Mouse (Mus musculus): ENCODE results near the gene Slc5a11. TPM values are rescaled to one million over a fixed set of nuclear protein-coding genes. Genes with fewer than 3 reads are reported as not detected.

Slc5a11 gene
- total RNA-seq, 4 experiments from 2014 or later: 0.46 to 1.1 (median 0.63) TPM

DNA sequence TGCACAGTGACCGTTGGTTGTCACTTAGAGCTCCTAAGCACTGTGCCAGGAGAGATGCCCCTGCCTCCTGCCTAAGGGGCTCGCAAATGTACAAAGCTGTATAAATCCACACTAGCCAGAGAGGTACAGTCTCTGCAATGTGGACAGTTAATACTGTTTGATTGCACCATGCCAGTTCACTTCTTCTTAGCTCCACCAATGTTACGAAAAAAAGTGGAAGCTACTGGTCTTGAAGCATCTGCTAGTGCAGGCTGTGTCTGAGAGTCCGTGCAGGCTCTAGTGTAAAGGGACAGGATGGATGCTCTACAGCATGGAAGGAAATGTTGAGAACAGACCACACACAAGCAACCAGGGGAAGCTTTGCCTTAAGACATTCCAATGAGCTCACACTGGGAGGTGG, 62.0 kb downstream of the Slc5a11 start:
- DNase-seq (ENCODE audit: low spot score in 2 of 2): no peak

DNA sequence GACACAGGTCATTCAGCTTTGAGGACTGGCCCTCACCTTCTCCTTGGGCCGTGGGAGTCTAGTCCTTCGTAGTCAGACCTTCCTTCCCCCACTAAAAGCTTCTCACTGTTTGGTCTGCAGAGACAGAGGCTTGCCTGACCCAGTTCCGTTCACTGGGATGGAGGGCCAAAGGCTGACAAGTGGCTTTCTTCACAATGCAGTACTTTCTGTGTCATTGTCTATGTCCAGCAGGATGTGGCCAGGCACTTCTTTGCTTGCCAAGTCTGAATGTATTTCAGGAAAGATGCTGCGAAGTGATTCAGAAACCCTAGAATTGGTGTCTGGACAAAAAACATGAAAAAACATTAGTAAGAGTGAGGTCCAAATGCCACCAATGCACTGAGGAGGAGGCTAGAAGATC, 65.2 kb downstream of the Slc5a11 start:
- no peak for DNase-seq (ENCODE audit: low spot score in 2 of 2)

DNA sequence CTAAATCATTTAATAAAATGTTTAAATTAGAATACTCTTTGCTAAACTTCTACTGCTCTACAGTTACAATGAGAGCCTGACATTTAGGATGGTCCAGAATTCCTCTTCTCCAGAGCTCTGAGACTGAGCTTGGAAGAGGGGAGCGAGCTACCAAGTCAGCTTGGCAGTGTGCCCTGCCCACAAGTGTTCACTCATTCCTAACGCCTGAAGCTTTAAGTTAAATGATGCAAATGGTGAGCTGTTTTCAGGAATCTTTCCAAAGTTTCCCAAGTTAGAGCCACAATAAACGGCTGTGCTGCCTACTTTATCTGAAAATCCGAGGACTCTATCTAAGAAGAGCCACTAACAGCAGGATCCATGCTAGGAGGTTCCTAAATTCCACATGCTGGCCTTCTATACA, 69.2 kb downstream of the Slc5a11 start:
- peak in 1 of 2 experiments; percentile 24 for DNase-seq (ENCODE audit: low spot score in 2 of 2)

DNA sequence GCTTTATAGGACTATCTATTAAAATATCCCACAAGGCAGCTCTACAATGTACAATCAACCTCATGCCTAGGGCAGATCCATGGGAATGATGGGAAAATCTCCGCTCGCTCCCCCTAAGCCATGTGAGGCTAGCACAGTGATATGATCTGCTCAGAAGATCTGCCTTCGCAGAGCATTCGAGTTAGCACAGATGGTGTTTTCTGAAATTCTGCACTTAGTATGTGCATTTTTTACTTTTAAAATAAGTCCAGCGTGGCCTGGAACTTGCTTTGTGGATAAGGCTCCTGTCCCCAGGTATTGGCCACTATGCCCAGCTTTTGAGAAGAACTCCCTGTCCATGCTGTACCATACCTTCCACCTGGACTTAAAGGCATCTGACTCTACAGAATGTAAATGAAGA, 71.3 kb downstream of the Slc5a11 start:
- no peak for DNase-seq (ENCODE audit: low spot score in 2 of 2)

DNA sequence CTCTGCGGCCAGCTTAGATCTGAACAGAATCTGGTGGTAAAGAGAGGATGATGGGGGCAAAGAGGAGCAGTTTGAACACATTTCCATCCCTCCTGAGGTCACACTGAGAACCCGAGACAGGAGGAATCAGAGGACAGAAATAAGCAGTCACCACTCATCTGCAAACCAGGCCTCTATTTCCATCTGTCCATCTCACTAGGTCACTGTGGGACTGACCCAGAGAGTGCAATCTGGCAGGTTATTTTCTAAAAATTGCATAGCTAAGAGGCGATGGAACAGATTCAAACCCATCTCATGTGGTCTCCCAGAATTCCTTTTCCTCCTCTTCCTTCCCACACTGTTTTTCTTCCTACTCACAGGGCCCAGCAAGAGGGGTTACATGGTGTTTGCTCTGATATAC, 73.3 kb downstream of the Slc5a11 start:
- no peak for DNase-seq (ENCODE audit: low spot score in 2 of 2)

DNA sequence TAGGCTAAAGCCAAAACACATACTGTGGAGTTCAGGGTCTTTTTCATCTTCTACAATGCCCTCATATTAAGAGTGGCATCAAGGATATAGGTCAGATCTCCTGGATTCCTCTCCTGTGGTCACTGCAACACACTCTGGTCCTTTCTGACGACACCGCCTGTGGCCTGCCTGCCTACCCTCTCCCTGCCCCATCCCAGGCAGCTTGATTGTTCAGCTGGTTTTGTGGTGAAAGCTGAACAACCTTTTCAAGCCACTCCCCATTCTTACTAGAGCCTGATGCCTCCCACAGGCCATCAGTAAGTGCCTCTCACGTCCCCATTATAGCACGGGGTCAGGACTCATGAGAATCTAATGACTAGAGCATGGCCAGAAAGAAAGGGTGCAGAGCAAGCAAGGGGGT, 74.6 kb downstream of the Slc5a11 start:
- no peak for DNase-seq (ENCODE audit: low spot score in 2 of 2)

DNA sequence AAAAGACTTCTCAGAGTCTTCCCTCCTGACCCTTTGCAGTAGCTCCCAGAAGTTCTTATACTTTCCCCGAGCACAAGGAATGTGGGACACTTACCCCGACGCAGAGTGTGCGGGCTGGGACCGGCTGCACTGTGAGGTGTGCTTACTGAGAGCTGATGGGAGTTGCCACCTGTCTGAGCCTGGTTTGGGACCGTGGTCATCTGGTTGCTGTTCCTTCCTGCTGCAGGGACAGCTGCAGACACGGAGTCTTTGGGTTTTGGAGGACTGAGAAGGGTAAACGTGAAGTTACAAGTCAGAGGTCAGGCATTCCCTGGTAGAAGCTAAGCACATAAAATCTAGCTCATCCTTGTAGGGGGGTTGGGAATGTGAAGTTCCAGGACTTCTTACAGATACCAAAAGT, 77.4 kb downstream of the Slc5a11 start:
- DNase-seq (ENCODE audit: low spot score in 2 of 2): no peak

DNA sequence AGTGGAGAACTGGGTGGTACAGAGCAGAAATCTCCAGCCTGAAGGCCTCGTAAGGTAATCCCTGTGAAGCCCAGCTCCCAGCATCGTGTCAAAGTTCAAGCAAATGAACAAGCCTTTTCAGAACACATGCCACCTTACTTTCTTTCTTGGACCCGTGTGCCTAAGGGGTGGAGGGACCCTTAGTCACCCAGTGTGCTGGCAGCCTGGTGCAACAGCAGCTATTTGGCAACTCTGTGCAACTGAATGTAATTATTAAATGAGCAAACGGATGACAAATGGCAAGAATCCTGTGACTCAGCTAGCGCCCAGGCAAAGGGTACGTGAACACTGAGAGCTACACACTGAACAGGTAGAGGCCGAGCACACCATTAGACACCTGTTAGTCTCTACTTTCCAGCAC, 79.3 kb downstream of the Slc5a11 start:
- no peak for DNase-seq (ENCODE audit: low spot score in 2 of 2)

DNA sequence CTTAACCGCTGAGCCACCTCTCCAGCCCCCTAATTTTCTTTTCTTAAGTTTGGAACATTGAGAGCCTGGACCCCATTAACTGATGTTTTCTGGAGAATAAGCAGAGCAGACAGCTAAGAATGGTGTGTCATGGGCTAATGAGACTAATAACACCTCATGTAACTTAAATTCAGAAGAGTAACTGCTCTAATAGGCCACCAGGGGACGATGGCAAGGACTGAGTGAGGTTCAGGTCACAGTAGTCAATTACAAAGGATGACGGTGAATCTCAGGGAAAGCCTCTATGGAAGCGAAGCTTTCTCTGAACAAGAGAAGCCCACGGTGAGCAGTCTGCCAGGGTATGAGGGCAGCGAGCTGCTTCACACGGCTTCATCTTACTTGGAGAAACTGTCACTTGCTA, 80.8 kb downstream of the Slc5a11 start:
- DNase-seq (ENCODE audit: low spot score in 2 of 2): no peak

DNA sequence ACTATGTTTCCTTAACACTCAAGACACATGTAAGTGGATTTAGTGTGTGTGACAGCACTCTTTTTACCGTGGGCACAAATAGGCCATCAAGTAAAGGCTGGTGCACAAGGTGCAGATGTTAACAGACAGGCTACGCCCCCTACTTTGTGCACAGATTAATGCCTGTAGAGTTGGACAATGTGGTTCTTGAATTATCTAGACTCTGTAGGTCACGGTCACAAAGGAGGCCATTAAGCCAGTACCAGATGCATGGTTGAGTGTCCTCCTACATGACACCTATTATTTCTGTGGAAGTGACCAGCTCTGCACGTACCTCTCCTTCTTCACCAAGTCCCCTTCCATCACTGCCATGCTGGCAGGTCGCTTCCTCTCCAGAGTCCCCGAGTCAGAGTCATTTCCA, 81.5 kb downstream of the Slc5a11 start:
- DNase-seq (ENCODE audit: low spot score in 2 of 2): no peak

DNA sequence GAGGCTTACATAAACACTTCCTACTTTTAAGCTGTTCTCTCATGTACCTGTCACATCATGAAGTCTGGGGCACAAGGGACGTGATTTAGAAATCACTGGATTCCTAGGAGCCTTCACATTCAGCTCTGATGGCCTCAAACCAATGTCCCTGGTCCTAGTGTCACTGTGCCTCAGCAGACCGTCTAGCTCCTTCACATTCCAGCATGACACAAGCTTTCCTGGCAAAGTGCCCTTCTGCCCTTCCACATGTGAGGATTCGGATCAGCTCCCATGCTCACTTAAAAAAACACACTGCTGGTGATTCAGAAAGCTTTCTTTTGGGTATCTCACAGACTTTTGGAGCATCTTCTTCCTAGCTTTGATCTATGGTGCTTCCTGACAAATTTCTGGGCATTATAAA, 83.6 kb downstream of the Slc5a11 start:
- DNase-seq (ENCODE audit: low spot score in 2 of 2): no peak

DNA sequence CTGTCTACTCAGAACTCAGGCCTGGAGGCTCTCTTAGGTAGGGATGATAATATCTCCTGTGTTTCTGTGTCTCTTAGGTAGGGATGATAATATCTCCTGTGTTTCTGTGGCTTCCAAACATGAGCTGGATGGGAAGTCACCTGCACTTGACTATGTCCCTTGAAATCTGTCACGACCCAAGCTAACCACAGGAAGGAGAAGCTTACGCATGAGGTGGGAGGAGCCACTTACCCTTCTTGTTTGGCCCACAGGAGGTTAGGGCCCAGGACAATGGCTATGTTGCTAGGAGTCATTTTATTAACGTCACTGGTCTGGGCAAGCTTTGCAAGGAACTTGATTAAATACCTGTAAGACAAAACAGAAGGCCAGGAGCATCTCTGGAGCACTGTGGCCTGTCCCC, 85.7 kb downstream of the Slc5a11 start:
- DNase-seq (ENCODE audit: low spot score in 2 of 2): no peak

DNA sequence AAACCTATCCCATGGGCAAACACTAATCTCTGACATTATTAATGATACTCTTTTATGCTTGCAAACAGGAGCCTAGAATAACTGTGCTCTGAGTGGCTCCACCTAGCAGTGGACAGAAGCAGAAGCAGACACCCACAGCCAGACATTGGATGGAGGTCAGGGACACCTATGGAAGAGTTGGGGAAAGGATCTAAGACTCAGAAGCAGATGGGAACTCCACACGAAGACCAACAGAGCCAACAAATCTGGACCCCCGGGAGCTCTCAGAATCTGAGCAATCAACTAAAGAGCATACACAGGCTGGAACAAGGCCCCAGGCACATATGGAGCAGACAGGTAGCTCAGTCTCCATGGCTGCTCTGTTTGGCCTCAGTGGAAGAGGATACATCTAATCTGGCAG, 90.8 kb downstream of the Slc5a11 start:
- no peak for DNase-seq (ENCODE audit: low spot score in 2 of 2)

DNA sequence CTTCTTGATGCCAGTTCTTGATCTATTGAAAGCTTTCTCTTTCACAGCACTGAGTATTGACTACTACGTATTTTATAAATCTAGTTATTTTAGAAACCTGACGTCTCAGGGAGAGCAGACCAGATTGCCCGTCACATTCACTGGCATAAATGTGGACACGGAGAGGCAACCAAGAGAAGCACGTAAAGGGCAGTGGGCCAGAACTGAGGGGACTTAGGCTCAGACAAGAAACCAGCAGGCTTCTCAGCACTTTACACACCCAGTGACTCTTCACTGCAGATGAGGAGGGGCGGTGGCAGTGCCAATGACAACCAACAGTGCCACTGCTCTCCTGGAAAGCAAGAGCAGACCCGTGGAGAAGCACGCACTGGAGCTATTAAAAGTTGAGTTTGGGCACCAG, 92.7 kb downstream of the Slc5a11 start:
- DNase-seq (ENCODE audit: low spot score in 2 of 2): no peak

DNA sequence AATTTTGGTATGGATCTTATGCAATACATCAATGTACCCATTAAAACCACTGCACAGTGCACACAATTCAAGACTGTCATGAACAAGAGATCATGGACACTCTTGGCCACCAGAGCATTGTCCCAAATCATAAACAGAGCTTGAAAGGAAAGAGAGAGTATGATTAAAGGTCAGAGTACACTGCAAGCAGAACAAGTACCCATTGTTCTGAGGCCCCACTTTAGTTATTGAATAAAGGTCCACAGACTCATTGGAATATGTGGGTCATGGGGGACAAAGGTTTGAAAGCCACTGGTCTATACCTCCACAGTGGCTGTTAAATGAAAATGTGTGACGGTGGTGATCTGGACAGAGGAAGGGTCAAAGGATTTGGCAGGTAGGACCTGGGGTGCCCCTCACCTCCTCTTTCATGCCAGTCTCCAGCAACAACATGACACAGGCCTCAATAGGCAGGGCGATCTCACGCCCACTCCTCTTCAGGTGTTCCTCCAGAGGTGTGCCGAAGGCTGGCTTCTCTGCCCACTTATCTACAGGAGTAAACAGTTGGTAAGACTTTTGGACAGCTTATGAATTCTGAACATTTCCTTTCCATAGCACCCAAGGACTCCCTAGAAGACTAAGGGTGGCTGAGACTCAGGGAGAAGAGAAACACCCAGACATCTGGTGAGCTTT, 93.4 kb downstream of the Slc5a11 start:
- no peak for DNase-seq (ENCODE audit: low spot score in 2 of 2)

DNA sequence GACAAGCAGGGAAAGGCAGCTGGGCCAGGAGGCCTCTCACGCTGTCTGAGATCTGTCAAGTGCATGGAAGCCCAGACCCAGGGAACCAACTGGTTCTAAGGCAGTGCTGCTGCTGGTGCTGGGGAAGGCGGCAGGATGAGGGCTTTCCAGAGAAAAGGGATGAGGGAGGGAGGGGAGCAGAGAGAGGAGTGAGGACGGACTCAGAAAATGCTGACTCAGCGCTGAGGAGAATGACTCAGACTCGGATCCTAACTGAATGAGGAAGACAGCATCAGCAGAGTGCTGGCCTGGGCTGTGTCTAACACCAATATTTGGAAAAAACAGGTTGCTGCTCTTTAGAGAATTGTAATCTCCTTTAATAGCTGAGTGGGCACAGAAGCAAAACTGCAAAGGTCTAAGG, 97.3 kb downstream of the Slc5a11 start:
- DNase-seq (ENCODE audit: low spot score in 2 of 2): peak in 1 of 2 experiments; percentile 45

DNA sequence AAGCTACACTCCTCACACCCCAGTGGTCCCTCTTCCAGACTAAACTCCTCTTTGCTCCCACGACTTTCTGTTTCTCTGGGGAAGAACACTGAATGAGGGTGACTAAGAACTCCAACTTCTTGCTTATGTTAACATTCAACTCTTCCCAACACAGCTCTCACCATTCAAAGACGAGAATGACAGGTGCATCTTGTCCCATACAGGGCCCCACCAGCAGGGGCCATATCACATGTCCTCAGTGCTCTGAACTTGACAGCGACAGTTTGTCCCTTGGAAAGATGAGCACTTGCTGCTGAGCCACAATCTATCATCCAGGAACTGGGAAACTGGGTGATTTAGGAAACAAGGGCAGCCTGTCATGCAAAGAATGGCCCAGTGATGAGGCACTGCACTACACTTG, 98.2 kb downstream of the Slc5a11 start:
- DNase-seq (ENCODE audit: low spot score in 2 of 2): no peak

DNA sequence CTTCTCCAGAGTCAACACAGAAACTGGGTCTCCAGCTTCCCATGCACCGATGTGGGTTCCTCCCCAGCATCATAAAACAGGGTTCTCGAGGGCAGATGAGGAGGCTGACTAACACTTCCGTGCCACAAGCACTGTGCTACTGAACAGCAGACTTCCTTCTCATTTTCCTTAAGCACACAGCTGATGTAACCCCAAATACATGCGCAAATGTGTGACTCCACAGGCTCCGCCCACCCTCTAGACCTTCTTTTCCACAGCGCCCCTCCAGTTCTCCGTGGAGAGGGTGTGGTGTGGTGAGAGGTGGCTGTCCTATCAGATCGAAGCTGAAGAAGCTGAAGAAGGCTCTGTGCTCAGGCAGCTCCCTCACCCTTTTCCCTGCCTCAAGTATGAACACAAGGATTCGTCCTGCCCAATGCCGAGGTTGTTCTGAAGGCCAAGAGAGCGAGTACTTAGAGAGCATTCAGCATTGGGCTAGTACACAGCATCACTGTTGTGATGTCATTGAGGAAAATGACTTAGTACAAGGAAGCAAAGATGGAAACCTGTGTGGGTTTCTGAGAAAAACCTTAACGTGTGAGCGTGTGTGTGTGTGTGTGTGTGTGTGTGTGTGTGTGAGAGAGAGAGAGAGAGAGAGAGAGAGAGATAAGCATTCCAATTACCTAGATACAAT, 108.0 kb downstream of the Slc5a11 start:
- DNase-seq (ENCODE audit: low spot score in 2 of 2): no peak

Other genes with a start within 250 kb of the Slc5a11 start
- 10 to 100 TPM; 60.1 to 72.3 (median 69.7) TPM for gene Rbbp6, start 249.1 kb upstream of the Slc5a11 start, total RNA-seq (2022)
- 10 to 100 TPM; 57.3 to 66.6 (median 61.9) TPM for gene Tnrc6a, start 90.9 kb upstream of the Slc5a11 start, total RNA-seq (2022)
- 10 to 100 TPM; 78.5 to 85.2 (median 82.0) TPM for gene Lcmt1, start 155.0 kb downstream of the Slc5a11 start, total RNA-seq (2022)
- 10 to 100 TPM; 13.8 to 23.7 (median 20.0) TPM for gene Arhgap17, start 155.1 kb downstream of the Slc5a11 start, total RNA-seq (2022)
- gene Aqp8, start 247.5 kb downstream of the Slc5a11 start, total RNA-seq (2022): not detected

Measured in left cerebral cortex, adult 8-10 months (tissue).